Mouse (Mus musculus): Measurements from ENCODE around the gene Canx. TPM values are rescaled to one million over a fixed set of nuclear protein-coding genes. Genes with fewer than 3 reads are reported as not detected.

The Canx gene
- total and polyA plus RNA-seq, 3 experiments, result 575 to 627 (median 607) TPM

DNA sequence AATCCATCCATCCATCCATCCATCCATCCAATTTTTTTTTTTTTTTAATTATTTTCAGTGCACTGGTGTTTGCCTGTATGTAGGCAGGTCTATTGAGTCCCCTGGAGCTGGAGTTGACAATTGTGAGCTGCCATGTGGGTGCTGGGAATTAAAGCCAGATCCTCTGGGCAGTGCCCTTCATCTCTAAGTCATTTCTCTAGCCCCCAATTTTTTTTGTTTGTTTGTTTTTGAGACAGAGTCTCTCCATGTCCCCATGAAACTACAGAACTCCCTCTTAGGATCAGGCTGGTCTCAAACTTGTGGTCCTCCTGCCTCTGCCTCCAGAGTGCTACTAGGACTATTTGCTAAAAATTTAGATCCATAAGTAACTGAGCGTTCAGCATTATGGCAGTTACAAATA is 46.4 kb upstream of the Canx start:
- Histone ChIP-seq H3K4me3 (replicated peaks in 1 of 3; ENCODE audit: low read depth in 2 of 3, low read length in 2 of 3, poor library complexity in 1 of 3) (no peak overlapping the region), H3K9ac (ENCODE audit: insufficient read depth, low read depth) (no peak overlapping the region), H3K36me3 (replicated peaks in 1 of 2; ENCODE audit: control insufficient read depth in 1 of 2, insufficient read depth in 1 of 2, low read length in 1 of 2) (no peaks in the 10 kb centered on the region), H3K4me1 (ENCODE audit: control insufficient read depth in 1 of 2, insufficient read depth in 2 of 2) (peaks cover 6 to 24% of the 10 kb centered on the region in 2 experiments), H3K27ac (ENCODE audit: insufficient read depth, low read depth) (no peak overlapping the region), H3K27me3 (replicated peaks) (peaks cover 11% of the 10 kb centered on the region), H3K79me2 (replicated peaks; ENCODE audit: control insufficient read depth, extremely low read depth, insufficient read depth, poor library complexity, severe bottlenecking) (no peaks in the 10 kb centered on the region), H3K9me3 (replicated peaks; ENCODE audit: low read length) (no peaks in the 10 kb centered on the region), H3K4me2 (ENCODE audit: insufficient read depth, low read depth, poor library complexity, severe bottlenecking) (no peak overlapping the region)
- in situ Hi-C loops (cut with MboI; ENCODE audit: low pct_ligation_motif_present, low pct_unique_long_range_greater_than_20kb, low sequenced_read_pairs) (no loop called here), dilution Hi-C loops (cut with MboI; ENCODE audit: extremely low pct_ligation_motif_present, extremely low pct_unique_long_range_greater_than_20kb, low sequenced_read_pairs) (no loop called here)
- no peak for TF ChIP-seq JUND (conservative IDR thresholded peaks at IDR 0.05; ENCODE audit: low read depth, low read length)
- no peak for DNase-seq (ENCODE audit: extremely low read depth)

DNA sequence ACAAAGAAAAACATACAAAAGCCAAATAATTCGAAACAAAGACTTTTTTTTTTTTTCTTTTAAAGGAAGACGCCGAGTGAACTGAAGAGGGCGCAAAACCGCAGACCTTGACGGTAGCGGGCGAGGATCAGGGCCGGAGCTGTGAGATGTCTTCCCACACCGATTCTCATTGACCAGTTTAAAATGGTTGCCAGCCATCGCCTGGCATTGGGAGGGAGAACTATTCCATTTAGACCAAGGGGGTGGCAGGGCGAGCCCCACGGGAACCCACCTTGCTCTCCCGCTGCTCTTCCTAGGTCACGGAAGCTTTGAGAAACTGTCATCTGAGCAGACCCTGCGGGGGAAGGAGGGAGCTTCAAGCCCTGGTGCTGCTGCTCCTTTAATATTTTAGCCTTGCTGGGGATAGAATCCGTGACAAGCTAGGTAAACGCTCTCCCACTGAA is 45.9 kb upstream of the Canx start:
- in situ Hi-C loops (cut with MboI; ENCODE audit: low pct_ligation_motif_present, low pct_unique_long_range_greater_than_20kb, low sequenced_read_pairs), result no loop called here
- dilution Hi-C loops (cut with MboI; ENCODE audit: extremely low pct_ligation_motif_present, extremely low pct_unique_long_range_greater_than_20kb, low sequenced_read_pairs), result no loop called here
- Histone ChIP-seq H3K9me3 (replicated peaks; ENCODE audit: low read length) (no peaks in the 10 kb centered on the region), H3K79me2 (replicated peaks; ENCODE audit: control insufficient read depth, extremely low read depth, insufficient read depth, poor library complexity, severe bottlenecking) (no peaks in the 10 kb centered on the region), H3K9ac (ENCODE audit: insufficient read depth, low read depth) (peak overlapping the region; percentile 3), H3K4me1 (ENCODE audit: control insufficient read depth in 1 of 2, insufficient read depth in 2 of 2) (peaks cover 9 to 23% of the 10 kb centered on the region in 2 experiments), H3K4me3 (replicated peaks in 1 of 3; ENCODE audit: low read depth in 2 of 3, low read length in 2 of 3, poor library complexity in 1 of 3) (peak overlapping the region in 2 of 3 experiments; percentile 5 to 15), H3K27me3 (replicated peaks) (peaks cover 11% of the 10 kb centered on the region), H3K4me2 (ENCODE audit: insufficient read depth, low read depth, poor library complexity, severe bottlenecking) (peak overlapping the region; percentile 1; the same call in 1 of the 2 replicates), H3K27ac (ENCODE audit: insufficient read depth, low read depth) (no peak overlapping the region), H3K36me3 (replicated peaks in 1 of 2; ENCODE audit: control insufficient read depth in 1 of 2, insufficient read depth in 1 of 2, low read length in 1 of 2) (no peaks in the 10 kb centered on the region)
- no peak for TF ChIP-seq MAX (IDR thresholded peaks at IDR 0.05; ENCODE audit: low read length)
- peak in 1 of 2 experiments; percentile 74; a peak in 2 of 4 replicates for TF ChIP-seq CTCF (conservative IDR thresholded peaks at IDR 0.05 in 1 of 2, IDR thresholded peaks at IDR 0.05 in 1 of 2; ENCODE audit: low read depth in 2 of 2, low read length in 2 of 2)
- TF ChIP-seq MYC (IDR thresholded peaks at IDR 0.05; ENCODE audit: low read depth, low read length), result no peak
- no peak for TF ChIP-seq EP300 (IDR thresholded peaks at IDR 0.05; ENCODE audit: low read length)
- no peak for TF ChIP-seq ZMIZ1 (IDR thresholded peaks at IDR 0.05; ENCODE audit: low read depth, low read length)
- peak; percentile 55 for TF ChIP-seq NRF1 (IDR thresholded peaks at IDR 0.05; ENCODE audit: low read depth, low read length)
- TF ChIP-seq TCF12 (IDR thresholded peaks at IDR 0.05; ENCODE audit: low read depth, low read length), result no peak
- no peak for TF ChIP-seq JUN (IDR thresholded peaks at IDR 0.05; ENCODE audit: insufficient read depth, low read depth, low read length)
- TF ChIP-seq TBP (conservative IDR thresholded peaks at IDR 0.05; ENCODE audit: low read depth, low read length), result 0 out of 2 replicates have a peak, but pooled peaks have one; percentile 16
- TF ChIP-seq GABPA (IDR thresholded peaks at IDR 0.05; ENCODE audit: insufficient replicate concordance, low read depth, low read length), result no peak
- no peak for TF ChIP-seq POLR2AphosphoS2 (IDR thresholded peaks at IDR 0.05; ENCODE audit: low read depth, low read length)
- peak; percentile 94 for TF ChIP-seq ZNF384 (IDR thresholded peaks at IDR 0.05; ENCODE audit: low read depth, low read length)
- TF ChIP-seq NELFE (IDR thresholded peaks at IDR 0.05; ENCODE audit: low read depth, low read length), result 0 out of 2 replicates have a peak, but pooled peaks have one; percentile 21
- TF ChIP-seq MAZ (IDR thresholded peaks at IDR 0.05; ENCODE audit: low read depth, low read length), result no peak; the same call in 1 of the 2 replicates
- peak; percentile 12; the same call in 1 of the 2 replicates for TF ChIP-seq HCFC1 (IDR thresholded peaks at IDR 0.05; ENCODE audit: low read depth, low read length)
- no peak for TF ChIP-seq SIN3A (IDR thresholded peaks at IDR 0.05; ENCODE audit: low read length)
- peak; percentile 44 for DNase-seq (ENCODE audit: extremely low read depth)

All from CH12.LX (cell line).